Mouse (Mus musculus): Measurements from ENCODE around the gene Syp.

Syp gene

DNA sequence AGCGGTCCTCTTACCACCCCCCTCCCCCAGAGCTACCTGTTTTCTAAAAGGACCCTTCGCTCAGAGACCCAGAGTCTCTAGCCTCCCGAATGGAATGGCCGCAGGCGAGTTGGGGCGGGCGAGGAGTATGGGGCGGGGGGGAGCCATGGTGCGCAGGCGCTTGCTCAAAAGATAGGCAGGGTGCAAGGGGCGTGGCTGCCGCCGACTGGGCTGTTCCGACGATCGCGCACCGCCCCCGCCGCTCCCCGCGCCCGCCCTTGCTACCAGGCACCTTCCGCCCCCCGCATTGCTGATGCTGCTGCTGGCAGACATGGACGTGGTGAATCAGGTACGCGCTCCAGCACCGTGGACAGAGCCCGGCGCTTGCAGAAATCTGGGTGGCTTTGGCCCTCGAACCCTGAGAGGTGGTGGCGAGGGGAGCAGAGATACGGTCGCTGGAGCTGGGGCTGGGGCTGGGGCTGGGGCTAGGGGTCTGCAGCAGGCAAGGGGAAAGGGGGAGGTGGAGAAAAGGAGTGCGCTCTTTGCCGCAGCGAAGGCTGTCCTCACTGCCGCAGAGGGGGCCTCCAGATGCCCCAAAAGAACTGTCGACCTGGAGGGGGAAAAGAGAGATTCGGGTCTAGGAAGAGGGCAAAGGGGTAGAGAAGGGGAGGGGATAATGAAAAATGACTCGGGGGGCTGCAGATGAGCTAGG is at the start of gene Syp:
Gene Syp (plus strand): TSS at position 71 of the 691 bp plus-strand sequence.
- DNase-seq: peak; percentile 97

DNA sequence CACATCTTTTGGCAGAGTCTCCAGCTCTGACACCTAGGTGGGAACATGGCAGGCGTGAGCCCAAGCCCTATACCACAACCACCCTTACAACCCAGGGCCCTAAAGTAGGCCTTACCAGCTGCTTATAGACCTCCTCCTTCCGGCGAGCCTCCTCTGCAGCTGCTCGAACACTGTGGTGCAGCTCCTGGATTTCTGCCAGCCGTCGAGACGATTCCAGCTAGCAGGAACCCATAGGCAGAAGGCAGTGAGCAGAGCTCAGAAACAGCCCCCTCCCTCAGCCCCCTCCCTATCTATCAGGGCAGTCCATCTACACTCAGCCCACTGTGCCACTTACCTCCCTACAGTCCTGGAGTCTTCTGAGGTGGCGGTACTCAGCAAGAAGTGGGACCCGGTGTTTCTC is 42.9 kb upstream of the Syp start:
- DNase-seq: no peak

DNA sequence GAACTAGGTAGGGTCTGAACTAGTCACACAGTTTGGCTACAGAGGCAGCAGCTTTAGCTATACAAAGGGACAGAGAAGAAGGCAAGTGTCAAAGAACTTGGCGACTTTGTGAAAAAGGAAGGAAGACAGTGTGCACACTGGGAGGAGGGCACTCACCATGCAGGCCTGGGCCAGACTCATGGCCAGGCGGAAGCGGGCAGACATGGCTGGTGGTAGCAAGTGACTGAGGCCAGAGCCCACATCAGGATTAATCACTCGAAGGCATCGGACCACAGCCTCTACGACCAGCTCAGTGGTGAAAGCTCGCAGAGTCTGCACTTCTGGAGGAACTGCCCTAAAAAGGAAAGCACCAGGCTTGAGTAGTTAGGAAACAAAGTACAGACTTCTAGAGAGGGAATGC is 34.3 kb upstream of the Syp start:
- DNase-seq: no peak

DNA sequence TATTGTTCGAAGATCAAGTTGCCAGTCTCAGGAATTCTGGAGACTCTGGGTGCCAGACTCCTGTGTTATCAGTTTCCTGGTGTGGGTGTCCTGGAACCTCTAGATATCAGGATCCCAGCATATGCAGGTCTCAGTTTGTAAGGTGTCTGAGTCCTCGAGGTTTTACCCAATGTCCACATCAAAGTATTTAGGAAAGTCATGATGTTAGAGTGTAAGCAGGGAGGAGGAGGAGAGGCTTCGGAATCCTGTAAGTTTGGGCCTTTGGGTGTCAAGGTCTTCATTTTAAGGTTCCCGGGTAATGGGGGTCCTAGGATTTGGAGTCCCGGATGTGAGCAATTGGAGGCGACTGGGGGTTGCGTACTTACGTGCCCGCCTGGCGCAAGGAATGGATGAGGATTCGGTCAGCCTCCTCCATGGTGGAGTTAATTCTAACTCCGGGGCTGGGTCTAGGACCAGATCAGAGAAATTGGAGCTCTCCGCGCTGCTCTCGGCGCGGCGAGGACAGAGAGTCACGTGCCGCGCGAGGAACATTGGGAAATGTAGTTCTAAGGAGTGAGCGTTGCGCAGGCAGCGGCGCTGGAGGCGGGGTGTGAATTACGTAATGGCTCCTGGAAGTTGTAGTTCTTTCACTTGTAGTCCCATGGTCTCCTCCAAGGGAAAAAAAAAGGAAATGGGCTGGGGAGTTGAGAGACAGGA is 33.2 kb upstream of the Syp start, which contains the start of gene Ccdc22:
Gene Ccdc22 (minus strand): TSS at position 639 of the 696 bp plus-strand sequence.
- peak; percentile 98 for DNase-seq

DNA sequence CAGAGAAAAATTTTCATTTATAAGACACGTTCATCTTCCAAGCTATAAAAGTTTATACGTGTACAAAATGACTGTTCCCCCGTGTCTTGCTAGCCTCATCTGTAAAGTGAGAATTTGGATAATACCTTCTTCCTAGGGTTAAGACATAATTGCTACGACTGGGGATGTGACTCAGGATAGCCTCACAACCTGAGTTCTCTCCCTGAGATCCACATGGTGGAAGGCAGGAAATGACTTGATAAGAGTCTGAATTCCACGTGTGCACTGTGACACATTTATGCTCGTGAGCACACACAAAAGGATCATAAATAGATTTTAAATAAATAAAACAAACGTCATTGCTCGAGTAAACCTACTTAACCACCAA is 32.7 kb upstream of the Syp start:
- no peak for DNase-seq

DNA sequence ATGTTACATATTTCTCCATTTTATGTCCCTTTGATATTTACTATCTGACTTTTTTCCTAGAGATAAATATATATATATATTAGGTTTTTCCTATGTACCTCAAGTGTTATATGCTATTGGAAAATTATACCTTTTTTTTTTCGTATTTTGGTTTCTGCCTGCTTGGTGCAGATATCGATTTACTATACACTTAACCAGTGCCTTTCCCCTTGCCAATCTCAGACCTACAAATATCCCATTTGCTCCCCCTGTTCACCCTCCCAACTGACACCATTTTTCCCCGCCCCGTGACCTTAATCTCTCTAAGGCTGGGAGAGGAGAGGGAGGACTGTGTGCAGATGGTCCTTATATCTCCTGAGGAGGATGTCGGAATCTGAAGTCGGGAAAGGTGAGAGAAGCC is 31.5 kb upstream of the Syp start, which contains the start of gene Cacna1f:
Gene Cacna1f (plus strand): TSS at position 301 of the 400 bp plus-strand sequence.
- DNase-seq: no peak

DNA sequence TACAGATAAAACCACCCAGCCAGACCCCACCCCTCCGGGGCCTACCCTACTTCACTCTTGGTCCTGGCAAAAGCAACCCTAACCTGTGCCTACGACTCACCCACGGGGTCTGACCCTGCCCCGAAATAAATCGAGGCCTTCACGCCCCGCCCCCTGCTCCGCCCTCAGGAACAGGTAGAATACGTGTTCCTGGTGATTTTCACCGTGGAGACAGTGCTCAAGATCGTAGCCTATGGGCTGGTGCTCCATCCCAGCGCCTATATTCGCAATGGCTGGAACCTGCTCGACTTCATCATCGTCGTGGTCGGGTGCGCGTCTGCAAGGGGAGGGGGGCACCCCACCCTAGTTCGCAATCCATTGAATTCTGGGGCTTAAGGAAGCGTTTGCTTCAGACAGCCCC is 28.2 kb upstream of the Syp start:
- DNase-seq: no peak

DNA sequence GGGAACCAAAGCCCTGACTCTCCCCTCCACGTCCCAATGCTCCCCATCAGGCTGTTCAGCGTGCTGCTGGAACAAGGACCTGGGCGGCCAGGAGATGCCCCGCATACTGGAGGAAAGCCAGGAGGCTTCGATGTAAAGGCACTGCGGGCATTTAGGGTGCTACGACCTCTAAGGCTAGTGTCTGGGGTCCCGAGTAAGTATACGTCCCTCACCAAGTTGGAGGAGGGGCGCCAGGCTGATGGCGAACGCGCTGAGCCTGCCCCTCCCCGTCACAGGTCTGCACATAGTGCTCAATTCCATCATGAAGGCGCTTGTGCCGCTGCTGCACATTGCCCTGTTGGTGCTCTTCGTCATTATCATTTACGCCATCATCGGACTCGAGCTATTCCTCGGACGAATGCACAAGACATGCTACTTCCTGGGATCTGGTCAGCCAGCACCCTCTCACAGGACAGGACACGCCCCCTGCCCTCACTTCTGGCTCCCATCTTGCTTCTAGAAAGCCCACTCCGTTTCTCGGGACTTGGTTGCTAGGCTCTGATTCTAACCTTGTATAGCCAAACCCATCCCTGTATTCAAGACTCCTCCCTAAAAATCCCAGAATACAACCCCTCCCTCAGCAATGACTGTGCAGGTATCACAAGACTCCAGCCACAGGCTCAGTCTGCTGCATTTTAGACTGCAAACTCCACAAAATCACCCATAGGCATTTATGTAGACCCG is 27.6 kb upstream of the Syp start:
- no peak for DNase-seq

DNA sequence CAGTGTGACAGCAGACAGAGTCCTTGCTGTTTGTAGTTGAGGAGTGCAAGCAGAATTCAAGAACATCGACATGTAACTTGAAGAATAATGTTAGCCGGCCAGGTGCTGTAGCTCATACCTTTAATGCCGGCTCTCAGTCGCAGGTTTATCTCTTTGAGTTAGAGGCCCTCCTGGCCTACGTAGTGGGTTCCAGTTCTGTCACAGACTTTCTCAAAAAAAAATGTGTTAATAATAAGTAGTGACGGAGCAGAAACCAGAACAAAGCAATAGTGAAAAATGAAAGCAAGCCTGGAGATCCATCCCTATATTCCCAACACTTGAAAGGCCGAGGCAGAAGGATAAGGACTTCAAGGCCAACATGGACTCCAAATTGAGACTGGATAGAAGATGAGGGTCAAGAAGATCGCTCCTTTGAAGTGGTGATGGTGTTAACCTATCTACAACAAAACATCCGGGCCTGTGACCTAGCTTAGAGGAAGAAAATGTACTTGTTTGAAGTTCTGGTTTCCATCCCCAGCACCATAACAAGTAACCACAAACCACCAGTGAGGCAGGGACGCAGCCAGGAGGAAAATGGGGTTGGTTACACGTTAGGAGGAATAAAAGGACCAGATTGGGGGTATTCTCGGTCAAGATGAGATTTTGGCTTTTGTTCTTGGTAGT is 20.3 kb upstream of the Syp start:
- DNase-seq: no peak

DNA sequence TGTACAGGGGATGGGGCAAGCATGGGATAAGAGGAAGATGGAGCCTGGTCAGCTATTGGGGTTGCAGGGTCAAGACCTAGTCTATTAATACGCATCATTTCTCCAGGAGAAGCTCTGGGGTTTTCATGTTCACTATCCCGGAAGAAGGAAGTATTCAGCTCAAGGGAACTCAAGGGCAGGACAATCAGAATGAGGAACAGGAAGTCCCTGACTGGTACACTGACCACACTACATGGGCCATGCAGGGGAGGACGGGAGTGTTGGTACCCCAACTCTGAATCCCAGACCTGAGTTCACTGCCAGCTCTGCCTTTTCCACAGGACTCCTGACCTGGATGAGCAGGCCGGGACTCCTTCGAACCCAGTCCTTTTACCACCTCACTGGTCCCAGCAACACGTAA is 5.7 kb upstream of the Syp start:
- no peak for DNase-seq

DNA sequence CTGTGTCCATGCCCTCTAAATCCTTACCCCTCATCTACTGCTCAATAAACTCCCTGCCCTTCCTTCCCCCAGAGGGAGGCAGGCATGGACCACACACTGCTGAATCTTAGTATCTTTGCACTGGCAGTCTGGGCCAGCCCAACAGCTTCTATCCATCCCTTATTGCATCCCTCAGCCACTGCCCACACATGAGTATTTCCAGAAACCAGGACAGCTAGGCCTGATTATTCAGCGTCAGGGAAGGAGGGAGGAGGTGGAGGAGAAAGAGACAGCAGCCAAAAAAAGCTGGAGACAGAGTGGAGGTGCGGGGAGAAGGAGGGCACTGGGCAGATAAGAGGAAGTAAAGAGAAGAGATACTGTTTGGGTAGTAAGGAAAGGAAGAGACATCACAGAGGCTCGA is 3.2 kb upstream of the Syp start:
- no peak for DNase-seq

DNA sequence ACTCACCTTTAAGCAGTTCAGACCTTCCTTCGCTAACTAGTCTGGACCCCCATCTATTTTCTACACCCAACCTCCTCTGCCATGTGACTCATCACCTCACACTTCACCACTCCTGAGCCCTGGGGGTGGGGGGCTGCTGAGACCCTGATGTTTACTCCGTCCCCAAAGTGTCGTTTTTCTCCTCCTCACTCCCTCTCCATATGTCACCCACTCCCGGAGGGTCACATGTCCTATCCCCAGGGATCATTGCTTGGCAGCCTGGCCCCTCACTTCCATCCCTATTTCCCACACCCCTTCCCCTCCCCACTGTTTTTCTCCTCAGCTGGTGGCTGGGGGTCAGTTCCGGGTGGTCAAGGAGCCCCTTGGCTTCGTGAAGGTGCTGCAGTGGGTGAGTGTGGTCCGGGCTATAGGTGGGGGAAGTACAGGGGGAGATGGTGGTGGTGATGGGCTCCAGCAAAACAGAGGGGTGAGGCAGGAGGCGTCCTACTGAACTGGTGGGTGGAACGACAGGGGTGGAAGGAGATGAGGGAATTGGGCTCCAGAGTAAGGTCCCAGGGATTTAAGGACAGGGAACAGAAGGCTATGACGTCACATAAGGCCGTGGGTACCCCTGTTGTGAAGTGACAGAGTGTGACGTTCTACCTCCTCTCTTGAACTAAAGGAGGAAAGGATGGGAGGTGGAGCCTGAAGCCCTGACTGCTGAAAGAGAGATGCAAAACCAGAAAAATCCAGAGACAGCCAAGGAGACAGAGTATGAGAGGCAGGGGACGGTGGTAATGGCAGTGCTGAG is 1.5 kb downstream of the Syp start:
- peak; percentile 84 for DNase-seq

DNA sequence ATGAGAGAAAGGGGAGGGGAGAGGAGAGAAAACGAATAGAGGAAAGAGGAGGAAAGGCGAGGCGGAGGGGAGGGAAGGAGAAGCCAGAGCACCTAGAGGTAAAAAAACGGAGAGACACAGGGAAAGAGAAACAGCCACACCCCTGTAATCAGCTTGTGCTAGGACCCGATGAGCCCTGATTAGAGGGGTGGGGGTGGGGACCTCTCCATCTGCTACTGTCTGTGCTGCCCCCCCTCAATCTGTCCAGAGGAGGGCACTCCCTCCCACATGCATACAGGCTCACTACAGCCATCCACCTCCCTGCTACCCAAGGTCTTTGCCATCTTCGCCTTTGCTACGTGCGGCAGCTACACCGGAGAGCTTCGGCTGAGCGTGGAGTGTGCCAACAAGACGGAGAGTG is 2.5 kb downstream of the Syp start:
- DNase-seq: no peak

DNA sequence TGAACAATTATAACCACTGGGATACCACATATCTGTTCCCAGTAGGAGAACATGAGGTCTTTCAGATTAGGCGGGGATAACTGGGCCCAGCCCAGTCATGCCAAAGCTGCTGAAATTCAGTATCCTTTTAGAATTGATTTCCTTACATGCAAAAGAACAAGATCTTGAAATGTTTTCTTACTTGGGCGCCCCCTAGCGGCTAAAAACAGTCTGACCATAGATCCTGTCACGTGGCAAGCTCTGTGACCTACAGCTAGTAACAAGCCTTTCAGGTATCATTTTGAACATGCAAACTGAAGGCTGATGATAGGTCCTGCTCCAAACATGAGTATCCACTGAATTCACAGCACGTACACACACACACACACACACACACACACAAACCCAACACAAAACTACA is 7.1 kb downstream of the Syp start:
- DNase-seq: peak; percentile 95

DNA sequence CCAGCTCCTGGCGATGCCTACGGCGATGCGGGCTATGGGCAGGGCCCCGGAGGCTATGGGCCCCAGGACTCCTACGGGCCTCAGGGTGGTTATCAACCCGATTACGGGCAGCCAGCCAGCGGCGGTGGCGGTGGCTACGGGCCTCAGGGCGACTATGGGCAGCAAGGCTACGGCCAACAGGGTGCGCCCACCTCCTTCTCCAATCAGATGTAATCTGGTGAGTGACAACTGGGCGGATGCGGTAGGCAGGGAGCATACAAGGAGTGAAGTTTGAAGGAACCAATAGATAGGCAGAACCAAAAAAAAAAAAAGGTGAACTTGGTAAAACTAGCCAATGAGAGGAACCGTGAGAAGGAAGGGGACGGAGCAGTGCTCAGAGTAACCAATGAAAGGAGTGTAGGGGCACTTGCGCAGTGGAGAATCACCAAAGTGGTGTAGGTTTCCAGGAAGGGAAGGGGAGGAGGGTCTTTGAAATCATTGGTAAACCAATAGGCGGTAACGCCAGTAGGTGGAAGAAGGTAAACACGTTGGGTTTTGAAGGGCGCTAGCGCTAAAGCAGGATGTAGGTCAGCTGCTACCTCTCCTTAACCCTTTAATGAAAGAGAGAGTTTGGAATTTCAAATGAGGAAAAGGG is 10.5 kb downstream of the Syp start:
- peak; percentile 100 for DNase-seq

DNA sequence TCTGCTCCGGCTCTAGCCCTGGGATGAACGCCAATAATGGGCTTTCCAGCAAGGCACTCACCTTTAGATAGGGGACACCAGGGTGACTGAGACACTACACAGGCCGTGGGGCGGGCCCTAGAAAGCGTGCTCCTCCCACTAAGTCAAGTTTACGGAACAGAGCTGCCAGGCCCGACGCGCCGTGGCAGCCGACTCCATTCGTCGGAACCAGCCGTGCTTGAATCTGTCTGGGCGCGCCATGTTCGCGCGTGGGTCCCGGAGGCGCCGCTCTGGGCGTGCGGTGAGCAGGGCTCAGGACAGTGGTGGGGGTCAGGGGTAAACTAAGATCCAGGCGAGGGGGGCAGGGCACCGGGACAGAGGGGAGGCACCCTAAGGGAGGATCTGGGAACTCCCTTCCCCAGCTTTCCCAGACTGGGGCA is 19.0 kb downstream of the Syp start, which contains the start of gene Prickle3:
Gene Prickle3 (plus strand): TSS at position 40 of the 419 bp plus-strand sequence.
- DNase-seq: peak; percentile 98

DNA sequence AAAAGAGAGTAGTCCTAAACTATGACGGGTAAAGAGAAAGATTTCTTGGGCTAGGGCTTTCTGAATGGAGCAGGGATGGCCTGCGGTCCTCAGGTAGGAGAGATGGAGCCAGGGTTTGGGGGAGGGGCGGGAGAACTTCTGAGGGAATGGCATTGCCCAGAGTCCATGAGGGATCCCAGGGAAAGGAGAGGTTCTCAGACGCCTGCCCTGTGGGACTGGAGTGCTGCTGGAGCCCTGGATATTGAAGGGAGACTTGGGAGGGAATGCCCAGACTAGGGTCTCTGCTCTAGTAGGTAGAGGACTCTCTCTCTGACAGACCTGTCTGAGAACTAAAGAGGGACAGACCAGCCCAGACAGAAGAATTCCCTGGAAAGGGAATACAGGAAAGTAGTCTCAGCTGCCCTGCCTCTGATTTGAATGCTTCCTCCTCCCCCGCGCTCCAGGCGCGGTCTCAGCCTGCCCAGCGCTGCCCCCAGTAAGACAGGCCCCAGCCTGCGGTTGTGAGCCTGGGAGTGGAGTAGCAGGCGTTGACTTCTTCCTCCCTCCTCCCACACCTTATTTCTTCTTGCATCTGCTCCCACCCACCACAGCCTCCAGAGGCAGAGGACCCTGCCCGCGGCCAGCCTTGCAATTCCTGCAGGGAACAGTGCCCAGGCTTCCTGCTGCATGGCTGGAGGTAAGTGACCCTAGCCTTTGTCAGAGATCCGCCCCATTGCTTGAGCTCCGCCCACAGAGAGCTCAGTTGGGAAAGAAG is 19.9 kb downstream of the Syp start:
- DNase-seq: peak; percentile 98

DNA sequence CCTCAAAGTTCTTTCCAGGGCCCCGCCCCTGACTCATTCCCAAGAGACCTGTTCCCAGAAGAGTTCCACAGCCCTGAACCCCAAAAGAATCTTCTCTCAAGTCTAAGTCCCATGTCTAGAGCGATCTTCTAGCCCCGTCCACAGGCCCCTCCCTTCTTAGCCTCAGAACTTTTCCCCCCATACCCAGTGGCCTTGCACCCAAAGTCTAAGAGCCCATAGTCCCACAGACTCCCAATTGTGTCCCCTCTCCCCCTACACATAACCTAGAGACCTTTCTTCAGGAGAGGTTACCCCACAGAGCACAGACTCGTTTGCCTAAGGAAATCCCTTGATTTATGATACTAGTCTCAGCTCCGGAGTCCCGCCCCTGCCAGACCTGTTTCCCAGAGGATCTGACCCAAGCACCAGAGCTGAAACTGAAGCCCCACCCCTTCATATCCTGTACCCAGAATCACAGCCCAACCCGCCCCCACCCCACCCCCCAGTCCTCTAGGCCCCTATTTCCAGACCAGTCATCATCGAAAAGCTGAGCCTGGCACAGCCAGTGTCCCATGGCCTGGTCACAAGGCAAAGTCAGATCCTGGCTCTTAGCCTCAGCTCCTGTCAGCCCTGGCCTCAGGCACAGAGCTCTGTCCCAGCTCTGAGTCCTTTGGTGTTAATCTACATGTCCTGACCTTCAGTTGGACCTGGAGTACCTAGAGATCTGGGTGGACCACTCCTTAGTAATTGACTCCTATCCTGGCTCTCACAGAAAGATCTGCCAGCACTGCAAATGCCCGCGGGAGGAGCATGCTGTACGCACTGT is 20.7 kb downstream of the Syp start:
- peak; percentile 98 for DNase-seq

DNA sequence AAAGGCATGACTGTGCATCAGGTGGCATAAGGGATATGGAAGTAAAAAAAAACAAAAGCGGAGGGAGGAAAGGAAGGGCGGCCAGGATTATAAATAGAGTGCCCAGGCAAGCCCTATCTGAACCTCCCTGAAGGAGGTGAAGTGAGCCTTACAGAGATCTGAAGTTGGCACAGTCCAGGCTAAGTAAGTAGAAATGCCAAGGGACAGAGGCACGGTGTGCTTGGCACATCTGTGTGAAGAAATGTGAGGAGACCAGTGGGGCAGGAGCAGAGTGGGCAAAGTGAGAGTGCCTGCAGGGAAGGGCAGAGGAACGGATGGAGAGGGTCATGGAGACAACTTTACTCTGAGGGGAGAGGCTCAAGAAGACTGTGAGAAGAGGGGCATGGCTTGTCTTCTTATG is 22.8 kb downstream of the Syp start:
- DNase-seq: peak; percentile 91

DNA sequence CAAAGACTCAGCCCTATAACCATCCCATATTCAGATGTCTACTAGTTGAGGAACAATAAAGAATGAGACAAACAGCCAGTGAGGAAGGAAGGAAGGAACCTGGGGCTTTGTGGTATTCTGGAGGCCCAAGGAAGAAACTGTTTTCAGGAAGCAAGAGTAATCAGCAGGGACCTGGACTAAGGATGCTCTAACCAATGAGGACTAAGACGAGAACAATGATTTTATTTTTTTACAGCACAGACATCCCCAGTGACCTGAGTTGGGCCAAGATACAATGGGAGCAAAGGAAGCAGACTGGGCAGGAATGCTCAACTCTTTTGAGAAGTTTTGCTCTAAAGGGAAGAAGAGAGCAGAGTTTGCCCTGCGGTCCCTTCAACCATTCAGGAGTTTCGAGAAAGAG is 24.7 kb downstream of the Syp start:
- peak; percentile 95 for DNase-seq

All from heart, adult 11 months (tissue).